ENCODE assay signal across 19 mouse cellular contexts in the genomic region with DNA sequence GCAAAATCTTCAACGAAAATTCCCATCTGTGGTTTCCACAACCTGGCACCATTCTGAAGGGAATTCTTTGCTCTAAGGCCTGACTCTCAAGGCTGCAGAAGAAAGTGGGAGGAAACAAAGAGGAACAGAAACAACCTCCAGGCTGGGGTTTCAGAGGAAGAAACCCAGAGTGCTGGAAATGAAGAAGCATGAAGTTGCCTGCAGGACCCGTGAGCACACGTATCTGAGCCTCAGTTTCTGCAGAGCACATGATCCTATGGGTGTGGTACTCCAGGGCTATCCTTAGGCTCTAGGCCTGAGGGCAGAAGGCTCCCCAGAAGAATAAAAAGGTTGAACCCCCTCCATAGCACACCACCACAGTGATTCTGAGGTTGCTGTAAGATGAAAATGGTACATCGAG. TPM values are rescaled to one million over a fixed set of nuclear protein-coding genes. Genes with fewer than 3 reads are reported as not detected.
"Had no signal": no experiment of that assay in that cellular context is flagged by ENCODE, and none has a peak within 500 bp of the region (broad histone marks: within the 10 kb centered on the region; RNA-seq: fewer than 3 reads in every experiment).

No protein-coding gene starts in this region.

- H3K4me1 ChIP-seq: limb, embryonic 13.5 days; neural tube, embryonic 12.5 days had no signal

- DNase-seq: kidney, adult 11 months; kidney, adult 9 months; kidney, postnatal 36 days; layer of hippocampus, adult 9-11 months; left cerebral cortex, postnatal 4 days; lung, adult 18-20 months; midbrain, embryonic 14.5 days; right cerebral cortex, postnatal 4 days; spleen, adult 18-20 months; thymus, adult 2 months; thymus, postnatal 36 days had no signal

- H3K4me2 ChIP-seq: limb, embryonic 13.5 days; neural tube, embryonic 12.5 days had no signal

- H3K9me3 ChIP-seq: limb, embryonic 13.5 days; midbrain, embryonic 10.5 days; neural tube, embryonic 12.5 days had no signal

- H3K4me3 ChIP-seq: limb, embryonic 13.5 days; midbrain, embryonic 10.5 days; myocyte; neural tube, embryonic 12.5 days had no signal

- H3K9ac ChIP-seq: limb, embryonic 13.5 days; liver, embryonic 14.5 days; neural tube, embryonic 12.5 days had no signal

- H3K36me3 ChIP-seq: limb, embryonic 13.5 days; midbrain, embryonic 10.5 days; neural tube, embryonic 12.5 days had no signal

- H3K27ac ChIP-seq: limb, embryonic 13.5 days; liver, embryonic 14.5 days; midbrain, embryonic 10.5 days; neural tube, embryonic 12.5 days had no signal

- H3K27me3 ChIP-seq: neural tube, embryonic 12.5 days had no signal

RNA-seq across cellular contexts. Expression of a gene that starts 18.6 kb away (rescaled TPM):
- total RNA-seq: layer of hippocampus, adult 18-20 months; left cerebral cortex, postnatal 4 days had no signal
- polyA plus RNA-seq: limb, embryonic 13.5 days; liver, adult 2 months; lung, embryonic 16.5 days; myocyte had no signal
